Mouse (Mus musculus) kidney, adult 2 months (tissue): ENCODE results near the gene Ltbp3. TPM values are rescaled to one million over a fixed set of nuclear protein-coding genes. Genes with fewer than 3 reads are reported as not detected.
A peak's percentile ranks its signal among the peaks of the same experiment; 100 is the strongest.

Experiments used
- DNase-seq: peaks from one replicate; pipeline ENCODE4 v3.0.0; 2021
- H3K27ac ChIP-seq: fragments of 200-500 bp; 2 replicates; pipeline ENCODE4 v1.5.1; 2012; ENCODE audit warnings: low read depth, low read length, control low read depth, inconsistent platforms; ENCODE audit not compliant: insufficient read depth
- H3K27me3 ChIP-seq: fragments of 200-500 bp; replicated peaks from 2 replicates; pipeline ENCODE4 v1.6.1; 2012; ENCODE audit warnings: mild to moderate bottlenecking, moderate library complexity, low read length, inconsistent platforms; ENCODE audit not compliant: control insufficient read depth, insufficient read depth
- H3K36me3 ChIP-seq: fragments of 200-500 bp; 2 replicates; pipeline ENCODE4 v1.6.1; 2012; ENCODE audit warnings: mild to moderate bottlenecking, moderate library complexity, low read length, inconsistent platforms; ENCODE audit not compliant: control insufficient read depth, insufficient read depth
- H3K4me1 ChIP-seq: fragments of 200-500 bp; 2 replicates; pipeline ENCODE4 v1.6.1; 2011; ENCODE audit warnings: low read length; ENCODE audit not compliant: control insufficient read depth, insufficient read depth
- H3K4me3 ChIP-seq: fragments of 200-500 bp; 2 replicates; pipeline ENCODE4 v1.5.1; 2011; ENCODE audit warnings: mild to moderate bottlenecking, low read depth, low read length, control low read depth; ENCODE audit not compliant: insufficient read depth
- CTCF ChIP-seq: fragments of 200-500 bp; conservative IDR thresholded peaks from 2 replicates; pipeline ENCODE4 v1.5.1; 2011; ENCODE audit warnings: low read depth, mild to moderate bottlenecking, control low read depth, low read length, moderate library complexity, mixed read lengths; ENCODE audit not compliant: insufficient read depth, insufficient read length
- POLR2A ChIP-seq: fragments of 200-500 bp; IDR thresholded peaks from one replicate; pipeline ENCODE4 v1.6.1; 2011; ENCODE audit warnings: low read depth, low read length, control low read depth
- WGBS: fragments of 180-500 bp; shearing (Covaris S2); methylation state at CpG from one replicate; pipeline ENCODE4 v1.1.7; 2018; 5-methylcytosine and 5-hydroxymethylcytosine counted together
- polyA plus RNA-seq: library from polyadenylated mRNA; depleted of rRNA; stranded (reverse); fragments of >200 nt; gene quantifications from 2 replicates; pipeline ENCODE4 v1.2.3, GENCODE M21; 2012

The Ltbp3 gene
- polyA plus RNA-seq, 1 experiment = 52.8 TPM

- H3K4me1 ChIP-seq = peaks cover 11% of the 10 kb centered on the region; the same call in 1 of the 2 replicates
- peak; percentile 62 for TF ChIP-seq POLR2A
- 0 out of 2 replicates have a peak, but pooled peaks have one; percentile 9 for TF ChIP-seq CTCF
- DNase-seq = peak; percentile 56
- no peaks in the 10 kb centered on the region for H3K27me3 ChIP-seq
- WGBS = under 1% methylated on average over 10 of the region's 10 CpGs
- H3K4me3 ChIP-seq = peak overlapping the region; percentile 75
- H3K36me3 ChIP-seq = peaks cover 42% of the 10 kb centered on the region
- peak overlapping the region; percentile 73 for H3K27ac ChIP-seq
Measured at GRCm38 (mm10) chr19:5799566-5800349, 59.1 kb downstream of the Ltbp3 start.

GRCm38 (mm10) chr19:5800350-5800631, 59.6 kb downstream of the Ltbp3 start:
- H3K4me1 ChIP-seq = peaks cover 14% of the 10 kb centered on the region; the same call in 1 of the 2 replicates
- H3K27me3 ChIP-seq = no peaks in the 10 kb centered on the region
- peak overlapping the region; percentile 75 for H3K4me3 ChIP-seq
- DNase-seq = no peak
- no peak for TF ChIP-seq CTCF
- TF ChIP-seq POLR2A = no peak
- H3K36me3 ChIP-seq = peaks cover 42% of the 10 kb centered on the region
- 0% methylated on average over 2 of the region's 2 CpGs for WGBS
- H3K27ac ChIP-seq = peak overlapping the region; percentile 73

- peak overlapping the region; percentile 73 for H3K27ac ChIP-seq
- H3K4me3 ChIP-seq = peak overlapping the region; percentile 75
- H3K27me3 ChIP-seq = no peaks in the 10 kb centered on the region
- peaks cover 16% of the 10 kb centered on the region for H3K4me1 ChIP-seq
- peak; percentile 40 for DNase-seq
- TF ChIP-seq POLR2A (peak; percentile 73), CTCF (0 out of 2 replicates have a peak, but pooled peaks have one; percentile 4)
- peaks cover 40% of the 10 kb centered on the region for H3K36me3 ChIP-seq
- under 1% methylated on average over 19 of the region's 19 CpGs for WGBS
Measured at GRCm38 (mm10) chr19:5800632-5801431, 60.1 kb downstream of the Ltbp3 start.

GRCm38 (mm10) chr19:5801432-5801964, 60.8 kb downstream of the Ltbp3 start:
- peaks cover 33% of the 10 kb centered on the region for H3K36me3 ChIP-seq
- 0% methylated on average over 3 of the region's 3 CpGs for WGBS
- H3K27me3 ChIP-seq = no peaks in the 10 kb centered on the region
- TF ChIP-seq CTCF (no peak), POLR2A (no peak)
- peak overlapping the region; percentile 87 for H3K27ac ChIP-seq
- H3K4me3 ChIP-seq = peak overlapping the region; percentile 75
- peaks cover 21% of the 10 kb centered on the region for H3K4me1 ChIP-seq
- DNase-seq = no peak

GRCm38 (mm10) chr19:5802011-5802786, 61.5 kb downstream of the Ltbp3 start:
- Histone ChIP-seq H3K4me3 (peak overlapping the region; percentile 75), H3K36me3 (peaks cover 26% of the 10 kb centered on the region), H3K4me1 (peaks cover 27% of the 10 kb centered on the region), H3K27ac (peak overlapping the region; percentile 99), H3K27me3 (no peaks in the 10 kb centered on the region)
- WGBS = under 1% methylated on average over 25 of the region's 25 CpGs
- TF ChIP-seq CTCF = 0 out of 2 replicates have a peak, but pooled peaks have one; percentile 6
- TF ChIP-seq POLR2A = peak; percentile 100
- peak; percentile 98 for DNase-seq

GRCm38 (mm10) chr19:5802787-5803040, 62.0 kb downstream of the Ltbp3 start:
- Histone ChIP-seq H3K36me3 (peaks cover 21% of the 10 kb centered on the region), H3K27ac (peak overlapping the region; percentile 99), H3K27me3 (no peaks in the 10 kb centered on the region), H3K4me1 (peaks cover 27% of the 10 kb centered on the region), H3K4me3 (peak overlapping the region; percentile 58)
- TF ChIP-seq POLR2A = no peak
- TF ChIP-seq CTCF = no peak
- WGBS = 0% methylated on average over 4 of the region's 4 CpGs
- no peak for DNase-seq
